Mouse (Mus musculus): ENCODE measurements at regions not wholly inside any gene's neighbourhood (a gene's known extent, or its start where the extent isn't known, plus 50 kb on each side); places are given as distances from the start of the nearest gene placed in this dataset.
A peak's percentile ranks its signal among the peaks of the same experiment; 100 is the strongest.

GRCm38 (mm10) chr6:31285981-31286737 is 112.4 kb upstream of the Mkln1 start:
- ATAC-seq (replicated peaks; ENCODE audit: extremely low read depth, insufficient read depth, low FRiP score): no peak
- Histone ChIP-seq H3K9ac (ENCODE audit: low read length) (no peak overlapping the region), H3K36me3 (ENCODE audit: control insufficient read depth, insufficient read depth) (no peaks in the 10 kb centered on the region), H3K4me1 (ENCODE audit: control insufficient read depth, insufficient read depth, low read length) (peaks cover 7% of the 10 kb centered on the region), H3K4me2 (ENCODE audit: low read depth, low read length) (no peak overlapping the region), H3K4me3 (ENCODE audit: low read length) (no peak overlapping the region), H3K27me3 (ENCODE audit: control insufficient read depth, insufficient read depth, low read length) (no peaks in the 10 kb centered on the region), H3K27ac (ENCODE audit: low read length) (no peak overlapping the region), H3K9me3 (replicated peaks; ENCODE audit: control insufficient read depth, low read length) (no peaks in the 10 kb centered on the region)
- whole genome bisulfite sequencing: 75% methylated on average over 11 of the region's 11 CpGs

GRCm38 (mm10) chr6:31287176-31287575 is 111.4 kb upstream of the Mkln1 start:
- H3K4me3 ChIP-seq (ENCODE audit: low read length): no peak overlapping the region
- H3K4me2 ChIP-seq (ENCODE audit: low read depth, low read length): no peak overlapping the region
- ATAC-seq (replicated peaks; ENCODE audit: extremely low read depth, insufficient read depth, low FRiP score): no peak
- H3K27me3 ChIP-seq (ENCODE audit: control insufficient read depth, insufficient read depth, low read length): no peaks in the 10 kb centered on the region
- H3K27ac ChIP-seq (ENCODE audit: low read length): no peak overlapping the region
- WGBS: 64% methylated on average over 2 of the region's 2 CpGs
- H3K9ac ChIP-seq (ENCODE audit: low read length): no peak overlapping the region
- no peaks in the 10 kb centered on the region for H3K36me3 ChIP-seq (ENCODE audit: control insufficient read depth, insufficient read depth)
- H3K4me1 ChIP-seq (ENCODE audit: control insufficient read depth, insufficient read depth, low read length): peaks cover 7% of the 10 kb centered on the region
- H3K9me3 ChIP-seq (replicated peaks; ENCODE audit: control insufficient read depth, low read length): no peaks in the 10 kb centered on the region

GRCm38 (mm10) chr6:31287686-31288085 is 110.8 kb upstream of the Mkln1 start:
- H3K4me3 ChIP-seq (ENCODE audit: low read length): no peak overlapping the region
- H3K4me1 ChIP-seq (ENCODE audit: control insufficient read depth, insufficient read depth, low read length): peaks cover 6% of the 10 kb centered on the region
- no peak overlapping the region for H3K4me2 ChIP-seq (ENCODE audit: low read depth, low read length)
- H3K36me3 ChIP-seq (ENCODE audit: control insufficient read depth, insufficient read depth): no peaks in the 10 kb centered on the region
- H3K9me3 ChIP-seq (replicated peaks; ENCODE audit: control insufficient read depth, low read length): no peaks in the 10 kb centered on the region
- no peak overlapping the region for H3K27ac ChIP-seq (ENCODE audit: low read length)
- 34% methylated on average over 7 of the region's 7 CpGs for WGBS
- no peaks in the 10 kb centered on the region for H3K27me3 ChIP-seq (ENCODE audit: control insufficient read depth, insufficient read depth, low read length)
- ATAC-seq (replicated peaks; ENCODE audit: extremely low read depth, insufficient read depth, low FRiP score): no peak
- no peak overlapping the region for H3K9ac ChIP-seq (ENCODE audit: low read length)

- 33% methylated on average over 14 of the region's 14 CpGs for WGBS
- Histone ChIP-seq H3K27me3 (ENCODE audit: control insufficient read depth, insufficient read depth, low read length) (no peaks in the 10 kb centered on the region), H3K9me3 (replicated peaks; ENCODE audit: control insufficient read depth, low read length) (no peaks in the 10 kb centered on the region), H3K36me3 (ENCODE audit: control insufficient read depth, insufficient read depth) (no peaks in the 10 kb centered on the region), H3K4me3 (ENCODE audit: low read length) (no peak overlapping the region), H3K4me1 (ENCODE audit: control insufficient read depth, insufficient read depth, low read length) (peaks cover 4% of the 10 kb centered on the region), H3K9ac (ENCODE audit: low read length) (no peak overlapping the region), H3K4me2 (ENCODE audit: low read depth, low read length) (0 out of 2 replicates have a peak overlapping the region, but pooled peaks have one; percentile 18), H3K27ac (ENCODE audit: low read length) (peak overlapping the region; percentile 3; the same call in 1 of the 2 replicates)
- 0 out of 2 replicates have a peak, but pooled peaks have one; percentile 49 for ATAC-seq (replicated peaks; ENCODE audit: extremely low read depth, insufficient read depth, low FRiP score)
These were observed 109.9 kb upstream of the Mkln1 start for GRCm38 (mm10) chr6:31288421-31289233.

GRCm38 (mm10) chr6:31289234-31289486 is 109.4 kb upstream of the Mkln1 start:
- H3K4me3 ChIP-seq (ENCODE audit: low read length): no peak overlapping the region
- no peak overlapping the region for H3K4me2 ChIP-seq (ENCODE audit: low read depth, low read length)
- H3K27ac ChIP-seq (ENCODE audit: low read length): no peak overlapping the region; the same call in 1 of the 2 replicates
- no peak for ATAC-seq (replicated peaks; ENCODE audit: extremely low read depth, insufficient read depth, low FRiP score)
- H3K9ac ChIP-seq (ENCODE audit: low read length): no peak overlapping the region
- no peaks in the 10 kb centered on the region for H3K27me3 ChIP-seq (ENCODE audit: control insufficient read depth, insufficient read depth, low read length)
- H3K9me3 ChIP-seq (replicated peaks; ENCODE audit: control insufficient read depth, low read length): no peaks in the 10 kb centered on the region
- H3K4me1 ChIP-seq (ENCODE audit: control insufficient read depth, insufficient read depth, low read length): peaks cover 4% of the 10 kb centered on the region
- H3K36me3 ChIP-seq (ENCODE audit: control insufficient read depth, insufficient read depth): no peaks in the 10 kb centered on the region
- WGBS: 89% methylated on average over 4 of the region's 4 CpGs

- H3K4me2 ChIP-seq (ENCODE audit: low read depth, low read length): no peak overlapping the region
- no peak overlapping the region for H3K9ac ChIP-seq (ENCODE audit: low read length)
- no peak for ATAC-seq (replicated peaks; ENCODE audit: extremely low read depth, insufficient read depth, low FRiP score)
- no peak overlapping the region for H3K27ac ChIP-seq (ENCODE audit: low read length)
- H3K27me3 ChIP-seq (ENCODE audit: control insufficient read depth, insufficient read depth, low read length): no peaks in the 10 kb centered on the region
- no peaks in the 10 kb centered on the region for H3K9me3 ChIP-seq (replicated peaks; ENCODE audit: control insufficient read depth, low read length)
- H3K4me3 ChIP-seq (ENCODE audit: low read length): no peak overlapping the region
- no peaks in the 10 kb centered on the region for H3K36me3 ChIP-seq (ENCODE audit: control insufficient read depth, insufficient read depth)
- WGBS: 89% methylated on average over 7 of the region's 7 CpGs
- H3K4me1 ChIP-seq (ENCODE audit: control insufficient read depth, insufficient read depth, low read length): peaks cover 4% of the 10 kb centered on the region
These were observed 106.5 kb upstream of the Mkln1 start for GRCm38 (mm10) chr6:31292081-31292480.

GRCm38 (mm10) chr6:31293008-31293407 is 105.5 kb upstream of the Mkln1 start:
- peaks cover 4% of the 10 kb centered on the region for H3K4me1 ChIP-seq (ENCODE audit: control insufficient read depth, insufficient read depth, low read length)
- no peak overlapping the region for H3K27ac ChIP-seq (ENCODE audit: low read length)
- H3K4me2 ChIP-seq (ENCODE audit: low read depth, low read length): no peak overlapping the region
- no peak overlapping the region for H3K4me3 ChIP-seq (ENCODE audit: low read length)
- no peak overlapping the region for H3K9ac ChIP-seq (ENCODE audit: low read length)
- ATAC-seq (replicated peaks; ENCODE audit: extremely low read depth, insufficient read depth, low FRiP score): no peak
- H3K9me3 ChIP-seq (replicated peaks; ENCODE audit: control insufficient read depth, low read length): no peaks in the 10 kb centered on the region
- 36% methylated on average over 7 of the region's 7 CpGs for WGBS
- H3K36me3 ChIP-seq (ENCODE audit: control insufficient read depth, insufficient read depth): no peaks in the 10 kb centered on the region
- no peaks in the 10 kb centered on the region for H3K27me3 ChIP-seq (ENCODE audit: control insufficient read depth, insufficient read depth, low read length)

- Histone ChIP-seq H3K27me3 (ENCODE audit: control insufficient read depth, insufficient read depth, low read length) (no peaks in the 10 kb centered on the region), H3K9me3 (replicated peaks; ENCODE audit: control insufficient read depth, low read length) (no peaks in the 10 kb centered on the region), H3K36me3 (ENCODE audit: control insufficient read depth, insufficient read depth) (no peaks in the 10 kb centered on the region), H3K4me2 (ENCODE audit: low read depth, low read length) (no peak overlapping the region), H3K4me1 (ENCODE audit: control insufficient read depth, insufficient read depth, low read length) (no peaks in the 10 kb centered on the region), H3K4me3 (ENCODE audit: low read length) (no peak overlapping the region), H3K9ac (ENCODE audit: low read length) (no peak overlapping the region), H3K27ac (ENCODE audit: low read length) (no peak overlapping the region)
- ATAC-seq (replicated peaks; ENCODE audit: extremely low read depth, insufficient read depth, low FRiP score): no peak
- 77% methylated on average over 7 of the region's 7 CpGs for WGBS
These were observed 99.1 kb upstream of the Mkln1 start for GRCm38 (mm10) chr6:31299395-31299794.

- Histone ChIP-seq H3K4me1 (ENCODE audit: control insufficient read depth, insufficient read depth, low read length) (no peaks in the 10 kb centered on the region), H3K9ac (ENCODE audit: low read length) (no peak overlapping the region), H3K4me2 (ENCODE audit: low read depth, low read length) (no peak overlapping the region), H3K36me3 (ENCODE audit: control insufficient read depth, insufficient read depth) (no peaks in the 10 kb centered on the region), H3K4me3 (ENCODE audit: low read length) (no peak overlapping the region), H3K27ac (ENCODE audit: low read length) (no peak overlapping the region), H3K27me3 (ENCODE audit: control insufficient read depth, insufficient read depth, low read length) (no peaks in the 10 kb centered on the region), H3K9me3 (replicated peaks; ENCODE audit: control insufficient read depth, low read length) (no peaks in the 10 kb centered on the region)
- 61% methylated on average over 5 of the region's 5 CpGs for WGBS
- ATAC-seq (replicated peaks; ENCODE audit: extremely low read depth, insufficient read depth, low FRiP score): no peak
These were observed 92.8 kb upstream of the Mkln1 start for GRCm38 (mm10) chr6:31305736-31306135.

Measured in heart, embryonic 16.5 days (tissue).